Mouse (Mus musculus): ENCODE data around the gene Izumo4. TPM values are rescaled to one million over a fixed set of nuclear protein-coding genes. Genes with fewer than 3 reads are reported as not detected.

Izumo4 gene
- polyA plus RNA-seq, 1 experiment from 2014 or later: 49.5 TPM

GRCm38 (mm10) chr10:80658841-80659202 is 43.2 kb upstream of the Izumo4 start:
- Histone ChIP-seq H3K9me3 (replicated peaks; ENCODE audit: control insufficient read depth, low read length, poor library complexity, severe bottlenecking) (no peaks in the 10 kb centered on the region), H3K36me3 (ENCODE audit: control insufficient read depth, insufficient read depth, low read length) (no peaks in the 10 kb centered on the region), H3K27me3 (ENCODE audit: control insufficient read depth, insufficient read depth, low read depth, low read length) (no peaks in the 10 kb centered on the region), H3K4me2 (ENCODE audit: low read length) (no peak overlapping the region), H3K4me3 (ENCODE audit: low read depth, low read length) (no peak overlapping the region), H3K9ac (ENCODE audit: low read depth, low read length) (no peak overlapping the region), H3K4me1 (ENCODE audit: control insufficient read depth, insufficient read depth, low read length) (peaks cover 24% of the 10 kb centered on the region), H3K27ac (ENCODE audit: low read length) (no peak overlapping the region)
- no peak for ATAC-seq
- WGBS: 70% methylated on average over 4 of the region's 4 CpGs

GRCm38 (mm10) chr10:80659213-80659612 is 42.8 kb upstream of the Izumo4 start:
- ATAC-seq: no peak
- H3K9ac ChIP-seq (ENCODE audit: low read depth, low read length): no peak overlapping the region
- WGBS: 15% methylated on average over 10 of the region's 10 CpGs
- H3K27ac ChIP-seq (ENCODE audit: low read length): no peak overlapping the region
- peaks cover 24% of the 10 kb centered on the region for H3K4me1 ChIP-seq (ENCODE audit: control insufficient read depth, insufficient read depth, low read length)
- no peaks in the 10 kb centered on the region for H3K27me3 ChIP-seq (ENCODE audit: control insufficient read depth, insufficient read depth, low read depth, low read length)
- H3K4me2 ChIP-seq (ENCODE audit: low read length): 0 out of 2 replicates have a peak overlapping the region, but pooled peaks have one; percentile 7
- H3K4me3 ChIP-seq (ENCODE audit: low read depth, low read length): no peak overlapping the region
- H3K36me3 ChIP-seq (ENCODE audit: control insufficient read depth, insufficient read depth, low read length): no peaks in the 10 kb centered on the region
- H3K9me3 ChIP-seq (replicated peaks; ENCODE audit: control insufficient read depth, low read length, poor library complexity, severe bottlenecking): no peaks in the 10 kb centered on the region

DNA sequence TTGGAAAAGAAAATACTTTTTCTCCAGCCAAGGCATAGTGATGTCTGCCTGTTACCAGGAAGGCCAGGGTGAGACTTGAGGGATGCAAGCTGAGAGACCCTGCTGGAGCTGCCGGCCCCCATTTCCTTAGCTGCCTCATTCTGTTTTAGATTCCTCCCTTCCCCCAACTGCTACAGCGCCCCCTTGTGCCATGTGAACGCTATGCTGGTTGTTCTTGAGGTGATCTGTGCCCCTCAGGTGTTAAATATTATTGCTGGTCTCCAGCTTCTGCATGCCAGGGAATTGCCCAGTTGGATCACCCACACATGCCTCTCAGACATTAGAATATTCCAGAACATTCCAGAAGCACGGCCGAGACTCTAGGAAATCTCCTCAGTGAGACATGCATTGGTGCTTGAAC is 40.8 kb upstream of the Izumo4 start:
- Histone ChIP-seq H3K4me1 (ENCODE audit: control insufficient read depth, insufficient read depth, low read length) (peaks cover 8% of the 10 kb centered on the region), H3K4me2 (ENCODE audit: low read length) (no peak overlapping the region), H3K9me3 (replicated peaks; ENCODE audit: control insufficient read depth, low read length, poor library complexity, severe bottlenecking) (no peaks in the 10 kb centered on the region), H3K36me3 (ENCODE audit: control insufficient read depth, insufficient read depth, low read length) (peaks cover 3% of the 10 kb centered on the region; the same call in 1 of the 2 replicates), H3K27me3 (ENCODE audit: control insufficient read depth, insufficient read depth, low read depth, low read length) (no peaks in the 10 kb centered on the region), H3K27ac (ENCODE audit: low read length) (no peak overlapping the region), H3K9ac (ENCODE audit: low read depth, low read length) (no peak overlapping the region), H3K4me3 (ENCODE audit: low read depth, low read length) (no peak overlapping the region)
- WGBS: 40% methylated on average over 5 of the region's 5 CpGs
- no peak for ATAC-seq

GRCm38 (mm10) chr10:80663485-80664196 is 38.3 kb upstream of the Izumo4 start:
- Histone ChIP-seq H3K9me3 (replicated peaks; ENCODE audit: control insufficient read depth, low read length, poor library complexity, severe bottlenecking) (no peaks in the 10 kb centered on the region), H3K9ac (ENCODE audit: low read depth, low read length) (no peak overlapping the region), H3K4me1 (ENCODE audit: control insufficient read depth, insufficient read depth, low read length) (0 out of 2 replicates have a peak, but pooled peaks cover 2% of the 10 kb centered on the region), H3K27ac (ENCODE audit: low read length) (no peak overlapping the region), H3K36me3 (ENCODE audit: control insufficient read depth, insufficient read depth, low read length) (peaks cover 23% of the 10 kb centered on the region), H3K4me3 (ENCODE audit: low read depth, low read length) (no peak overlapping the region), H3K4me2 (ENCODE audit: low read length) (no peak overlapping the region), H3K27me3 (ENCODE audit: control insufficient read depth, insufficient read depth, low read depth, low read length) (no peaks in the 10 kb centered on the region)
- 77% methylated on average over 5 of the region's 5 CpGs for WGBS
- no peak for ATAC-seq

DNA sequence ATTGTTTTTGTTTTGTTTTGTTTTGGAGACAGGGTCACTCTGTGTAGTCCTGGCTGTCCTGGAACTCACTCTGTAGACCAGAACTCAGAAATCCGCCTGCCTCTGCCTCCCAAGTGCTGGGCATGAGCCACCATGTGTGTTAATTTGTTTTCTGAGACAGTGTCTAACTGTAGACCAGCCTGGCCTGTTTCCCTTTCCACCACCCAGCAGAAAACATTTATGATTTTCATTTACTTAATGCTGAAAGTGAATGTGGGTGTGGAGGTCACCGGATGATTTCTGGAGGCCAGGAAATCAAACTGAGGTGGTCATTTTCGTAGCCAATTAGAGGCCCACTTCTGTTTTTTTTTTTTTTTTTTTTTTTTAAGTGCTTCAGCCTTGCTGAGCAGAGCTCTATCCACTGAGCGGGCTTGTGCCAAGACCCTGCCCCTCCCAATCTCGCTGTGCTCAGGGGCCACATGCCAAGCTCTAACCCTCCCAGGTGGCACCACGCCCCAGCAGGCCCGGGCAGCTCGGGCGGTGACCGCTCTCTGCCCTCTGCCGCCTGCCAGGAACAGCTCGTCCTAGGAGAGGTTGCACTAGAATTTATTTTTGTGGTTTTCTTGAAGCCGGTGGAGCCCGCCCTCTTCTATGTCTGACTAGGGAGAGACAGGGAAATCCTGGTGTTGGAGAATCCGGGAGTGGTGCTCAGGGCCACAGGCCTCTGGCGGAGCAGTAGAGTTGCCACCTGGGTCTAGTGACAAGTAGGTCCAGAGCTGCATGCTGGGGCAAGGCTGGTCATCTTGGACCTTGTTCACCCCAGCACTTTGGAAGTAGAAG is 37.6 kb upstream of the Izumo4 start:
- H3K4me1 ChIP-seq (ENCODE audit: control insufficient read depth, insufficient read depth, low read length): no peaks in the 10 kb centered on the region
- H3K27me3 ChIP-seq (ENCODE audit: control insufficient read depth, insufficient read depth, low read depth, low read length): no peaks in the 10 kb centered on the region
- H3K36me3 ChIP-seq (ENCODE audit: control insufficient read depth, insufficient read depth, low read length): peaks cover 31% of the 10 kb centered on the region
- 0 out of 2 replicates have a peak overlapping the region, but pooled peaks have one; percentile 8 for H3K4me2 ChIP-seq (ENCODE audit: low read length)
- 53% methylated on average over 16 of the region's 16 CpGs for WGBS
- no peak for ATAC-seq
- H3K4me3 ChIP-seq (ENCODE audit: low read depth, low read length): no peak overlapping the region
- H3K9ac ChIP-seq (ENCODE audit: low read depth, low read length): no peak overlapping the region
- H3K27ac ChIP-seq (ENCODE audit: low read length): peak overlapping the region; percentile 34
- no peaks in the 10 kb centered on the region for H3K9me3 ChIP-seq (replicated peaks; ENCODE audit: control insufficient read depth, low read length, poor library complexity, severe bottlenecking)

- no peak for ATAC-seq
- Histone ChIP-seq H3K27me3 (ENCODE audit: control insufficient read depth, insufficient read depth, low read depth, low read length) (no peaks in the 10 kb centered on the region), H3K4me2 (ENCODE audit: low read length) (no peak overlapping the region), H3K4me1 (ENCODE audit: control insufficient read depth, insufficient read depth, low read length) (no peaks in the 10 kb centered on the region), H3K4me3 (ENCODE audit: low read depth, low read length) (no peak overlapping the region), H3K9ac (ENCODE audit: low read depth, low read length) (no peak overlapping the region), H3K36me3 (ENCODE audit: control insufficient read depth, insufficient read depth, low read length) (peaks cover 33% of the 10 kb centered on the region), H3K9me3 (replicated peaks; ENCODE audit: control insufficient read depth, low read length, poor library complexity, severe bottlenecking) (no peaks in the 10 kb centered on the region), H3K27ac (ENCODE audit: low read length) (no peak overlapping the region)
- WGBS: 19% methylated on average over 10 of the region's 10 CpGs
Measured at GRCm38 (mm10) chr10:80665016-80665380, 37.0 kb upstream of the Izumo4 start.

- peaks cover 37% of the 10 kb centered on the region for H3K36me3 ChIP-seq (ENCODE audit: control insufficient read depth, insufficient read depth, low read length)
Measured at GRCm38 (mm10) chr10:80665459-80665858, 36.5 kb upstream of the Izumo4 start.

DNA sequence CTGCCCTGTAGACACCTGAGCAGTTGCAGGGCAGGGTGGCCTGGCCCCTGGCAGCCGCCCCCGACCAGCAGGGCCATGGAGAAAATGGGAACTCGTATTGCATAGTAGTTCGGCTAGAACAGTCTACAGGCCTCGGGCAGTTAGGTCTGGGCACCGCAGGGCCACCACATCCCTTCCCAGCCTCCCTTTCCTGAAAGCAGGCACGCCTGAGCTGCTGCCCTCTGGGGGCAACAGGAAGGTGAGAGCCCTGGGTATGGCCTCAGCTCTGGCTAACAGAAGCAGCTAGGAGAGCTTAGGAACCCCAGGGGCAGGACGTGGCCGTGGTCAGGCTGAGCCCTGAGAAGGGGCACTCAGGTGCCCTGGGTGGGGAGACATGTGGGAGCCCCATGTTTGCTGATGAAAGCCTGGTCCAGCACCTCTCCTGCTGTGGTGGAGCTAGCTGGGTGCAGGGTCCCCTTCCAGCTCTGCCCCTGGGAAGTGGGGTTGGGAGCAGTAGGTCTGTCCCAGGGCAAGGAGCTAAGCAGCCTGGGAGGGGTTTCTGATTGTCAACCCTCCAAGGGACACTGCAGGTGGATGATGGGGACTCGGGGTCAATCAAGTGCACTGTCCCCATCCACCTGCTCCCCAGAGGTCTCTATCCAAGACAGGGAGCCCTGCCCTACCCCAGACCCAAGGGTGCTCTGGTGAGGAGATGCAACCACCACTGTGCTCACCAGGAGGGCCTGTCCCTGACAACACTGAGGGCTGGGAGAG is 35.8 kb upstream of the Izumo4 start:
- H3K4me1 ChIP-seq (ENCODE audit: control insufficient read depth, insufficient read depth, low read length): no peaks in the 10 kb centered on the region
- 76% methylated on average over 10 of the region's 10 CpGs for WGBS
- no peak overlapping the region for H3K27ac ChIP-seq (ENCODE audit: low read length)
- H3K9ac ChIP-seq (ENCODE audit: low read depth, low read length): peak overlapping the region; percentile 30; the same call in 1 of the 2 replicates
- no peaks in the 10 kb centered on the region for H3K27me3 ChIP-seq (ENCODE audit: control insufficient read depth, insufficient read depth, low read depth, low read length)
- H3K9me3 ChIP-seq (replicated peaks; ENCODE audit: control insufficient read depth, low read length, poor library complexity, severe bottlenecking): no peaks in the 10 kb centered on the region
- H3K36me3 ChIP-seq (ENCODE audit: control insufficient read depth, insufficient read depth, low read length): peaks cover 42% of the 10 kb centered on the region
- no peak for ATAC-seq
- no peak overlapping the region for H3K4me2 ChIP-seq (ENCODE audit: low read length)
- no peak overlapping the region for H3K4me3 ChIP-seq (ENCODE audit: low read depth, low read length)

More at GRCm38 (mm10) chr10:80665459-80665858, 36.5 kb upstream of the Izumo4 start:
- Histone ChIP-seq H3K4me3 (ENCODE audit: low read depth, low read length) (no peak overlapping the region), H3K9me3 (replicated peaks; ENCODE audit: control insufficient read depth, low read length, poor library complexity, severe bottlenecking) (no peaks in the 10 kb centered on the region), H3K4me1 (ENCODE audit: control insufficient read depth, insufficient read depth, low read length) (no peaks in the 10 kb centered on the region), H3K27me3 (ENCODE audit: control insufficient read depth, insufficient read depth, low read depth, low read length) (no peaks in the 10 kb centered on the region), H3K4me2 (ENCODE audit: low read length) (no peak overlapping the region), H3K9ac (ENCODE audit: low read depth, low read length) (no peak overlapping the region), H3K27ac (ENCODE audit: low read length) (no peak overlapping the region)
- 78% methylated on average over 4 of the region's 4 CpGs for WGBS
- ATAC-seq: no peak
